Mouse (Mus musculus) megakaryocyte, embryonic 14.5 days (primary cell): Measurements from ENCODE around the gene Rpl11. TPM values are rescaled to one million over a fixed set of nuclear protein-coding genes. Genes with fewer than 3 reads are reported as not detected.

Source experiments
- H3K27me3 ChIP-seq: replicated peaks from 2 replicates; pipeline ENCODE3; 2012; ENCODE audit warnings: inconsistent platforms
- H3K36me3 ChIP-seq: replicated peaks from 2 replicates; pipeline ENCODE3; 2012; ENCODE audit warnings: low read length, inconsistent platforms, mixed read lengths
- H3K4me1 ChIP-seq: 2 replicates; pipeline ENCODE4 v1.6.1; 2012; ENCODE audit warnings: inconsistent platforms
- H3K4me3 ChIP-seq: replicated peaks from 2 replicates; pipeline ENCODE3; 2012; ENCODE audit warnings: moderate library complexity, mild to moderate bottlenecking, inconsistent platforms
- H3K9me3 ChIP-seq: 2 replicates; pipeline ENCODE4 v1.6.1; 2012; ENCODE audit warnings: inconsistent platforms
- FLI1 ChIP-seq: IDR thresholded peaks from 2 replicates; pipeline ENCODE4 v1.6.1; 2012; ENCODE audit warnings: low read length, inconsistent platforms, mixed read lengths
- GATA1 ChIP-seq: IDR thresholded peaks from 3 replicates; pipeline ENCODE4 v1.6.1; 2012; ENCODE audit warnings: mixed read lengths, low read length, inconsistent platforms, borderline replicate concordance
- polyA plus RNA-seq: library from polyadenylated mRNA; stranded (reverse); fragments of >175 nt; gene quantifications from 2 replicates; pipeline ENCODE4 v1.2.3, GENCODE M21; 2012; ENCODE audit warnings: low replicate concordance; ENCODE audit not compliant: insufficient read depth

Rpl11 gene
- polyA plus RNA-seq, 1 experiment, result 1,524 TPM

DNA sequence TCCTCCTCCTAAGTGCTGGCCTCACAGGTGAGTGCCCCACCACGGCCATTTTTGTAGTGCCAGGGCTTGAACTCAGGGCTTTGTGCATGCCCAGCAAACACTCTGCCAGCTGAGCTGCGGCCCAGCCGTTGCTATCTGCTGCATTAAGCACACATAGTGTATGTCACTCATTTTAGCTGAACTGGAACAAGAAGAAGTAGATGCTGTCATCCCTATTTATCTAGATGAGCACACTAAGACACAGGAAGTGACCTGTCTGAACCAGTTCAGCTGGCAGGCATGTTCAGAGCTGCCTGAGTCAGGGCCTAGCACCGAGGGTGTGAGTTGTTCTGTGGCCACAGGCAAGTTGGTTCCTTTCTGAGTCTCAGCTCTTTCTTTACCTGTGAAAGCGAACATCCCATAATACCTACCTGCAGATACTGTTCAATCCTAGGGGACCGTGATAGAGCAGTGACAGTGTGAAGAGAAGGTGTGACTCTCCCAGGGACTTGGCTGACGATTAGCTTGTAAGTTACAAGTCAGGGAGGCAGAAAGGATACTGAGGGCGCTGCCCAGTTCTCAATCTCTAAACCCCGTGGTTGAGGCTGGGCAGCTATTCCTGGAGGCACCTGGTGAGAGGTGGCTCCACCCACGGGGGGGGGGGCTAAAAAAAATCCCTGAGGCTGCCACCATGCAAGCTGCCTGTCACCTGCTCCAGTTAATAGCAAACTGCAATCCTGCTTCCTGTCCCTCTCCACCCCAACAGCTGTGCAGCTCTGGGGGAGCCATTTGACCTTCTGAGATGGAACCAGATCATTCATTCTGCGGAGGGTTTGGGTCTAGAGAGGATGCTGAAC is 36.7 kb upstream of the Rpl11 start:
- TF ChIP-seq GATA1 (no peak), FLI1 (no peak)
- Histone ChIP-seq H3K4me3 (no peak overlapping the region), H3K4me1 (no peaks in the 10 kb centered on the region), H3K36me3 (no peaks in the 10 kb centered on the region), H3K9me3 (peaks cover 5% of the 10 kb centered on the region), H3K27me3 (peaks cover 60% of the 10 kb centered on the region)

DNA sequence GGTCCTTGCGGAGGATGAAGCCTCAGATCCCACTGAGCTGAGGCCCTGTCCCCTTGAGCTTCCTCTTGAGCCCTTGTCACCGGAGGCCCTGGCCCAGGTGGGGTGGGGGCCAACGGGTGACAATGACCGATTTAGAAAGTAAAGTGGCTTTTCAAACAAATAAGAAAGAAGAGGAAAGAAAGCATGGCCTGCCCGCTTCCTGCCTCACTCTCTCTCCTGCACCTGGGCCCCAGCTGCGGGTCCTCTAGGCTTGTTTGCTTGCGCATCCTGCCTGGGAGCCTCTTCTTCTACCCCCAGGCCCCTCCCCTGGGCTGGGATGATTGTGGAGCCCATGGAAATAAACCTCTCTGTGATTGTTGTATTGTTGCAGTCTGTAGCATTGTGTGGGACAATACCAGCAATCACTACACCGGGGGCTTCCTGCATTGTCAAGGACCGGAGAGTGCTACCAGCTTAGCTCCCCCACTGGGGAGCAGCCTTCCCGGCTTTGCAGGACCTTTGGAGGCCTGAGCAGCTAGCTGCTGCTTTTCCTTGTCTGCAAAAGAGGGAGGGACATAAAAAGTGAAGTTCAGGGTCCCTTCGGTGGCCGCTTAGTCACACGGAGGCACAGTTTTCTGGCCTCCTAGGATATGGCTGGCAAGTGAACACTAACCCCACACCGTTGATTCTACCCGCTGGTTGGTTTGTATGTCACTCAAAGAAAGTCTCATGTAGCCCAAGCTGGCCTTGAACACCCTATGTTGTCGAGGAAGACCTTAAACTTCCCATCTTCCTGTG is 35.9 kb upstream of the Rpl11 start:
- TF ChIP-seq FLI1, result no peak
- no peak for TF ChIP-seq GATA1
- H3K9me3 ChIP-seq, result peaks cover 5% of the 10 kb centered on the region
- peaks cover 62% of the 10 kb centered on the region for H3K27me3 ChIP-seq
- H3K36me3 ChIP-seq, result no peaks in the 10 kb centered on the region
- no peaks in the 10 kb centered on the region for H3K4me1 ChIP-seq
- no peak overlapping the region for H3K4me3 ChIP-seq

DNA sequence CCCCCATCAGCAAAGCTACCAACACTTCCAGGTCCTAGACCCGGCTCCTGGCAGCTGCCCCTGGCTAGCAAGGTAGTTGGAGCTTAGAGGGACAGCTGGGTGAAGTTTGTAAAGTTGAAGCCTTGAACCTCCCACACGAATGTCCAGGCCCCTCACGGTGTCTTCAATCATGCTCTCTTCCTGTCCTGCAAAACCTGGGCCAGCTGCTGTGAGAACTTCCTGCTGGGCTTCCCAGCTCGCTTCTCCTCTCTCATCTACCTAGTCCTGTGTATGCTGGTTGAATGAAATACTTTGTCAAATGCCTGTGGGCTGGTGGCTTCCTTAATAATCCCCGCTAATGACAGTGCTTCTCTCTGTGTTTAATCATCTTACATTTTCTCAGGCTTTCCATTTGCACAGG is 35.1 kb upstream of the Rpl11 start:
- TF ChIP-seq FLI1, result no peak
- no peak for TF ChIP-seq GATA1
- Histone ChIP-seq H3K36me3 (no peaks in the 10 kb centered on the region), H3K27me3 (peaks cover 68% of the 10 kb centered on the region), H3K9me3 (peaks cover 5% of the 10 kb centered on the region), H3K4me1 (no peaks in the 10 kb centered on the region), H3K4me3 (no peak overlapping the region)

DNA sequence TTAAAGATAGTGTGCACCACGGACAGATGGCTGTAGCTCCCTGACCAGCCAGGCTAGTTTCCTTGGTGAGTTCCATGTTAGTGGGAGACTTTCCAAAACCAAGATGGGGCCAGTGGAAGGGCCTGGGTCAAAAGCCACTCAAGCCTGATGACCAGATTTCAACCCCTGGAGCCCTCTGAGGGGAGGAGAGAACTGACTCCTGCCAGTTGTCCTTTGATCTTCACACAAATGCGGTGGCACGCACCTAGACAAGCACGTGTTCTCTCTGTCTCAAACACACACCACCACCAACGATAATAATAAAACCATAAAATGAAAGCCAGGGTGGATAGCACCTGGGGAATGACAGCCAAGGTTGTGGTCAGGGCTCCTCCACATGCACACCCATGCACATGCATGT is 34.0 kb upstream of the Rpl11 start:
- no peaks in the 10 kb centered on the region for H3K4me1 ChIP-seq
- H3K27me3 ChIP-seq, result peaks cover 74% of the 10 kb centered on the region
- no peaks in the 10 kb centered on the region for H3K36me3 ChIP-seq
- H3K4me3 ChIP-seq, result no peak overlapping the region
- no peak for TF ChIP-seq FLI1
- no peak for TF ChIP-seq GATA1
- no peaks in the 10 kb centered on the region; the same call in 1 of the 2 replicates for H3K9me3 ChIP-seq

DNA sequence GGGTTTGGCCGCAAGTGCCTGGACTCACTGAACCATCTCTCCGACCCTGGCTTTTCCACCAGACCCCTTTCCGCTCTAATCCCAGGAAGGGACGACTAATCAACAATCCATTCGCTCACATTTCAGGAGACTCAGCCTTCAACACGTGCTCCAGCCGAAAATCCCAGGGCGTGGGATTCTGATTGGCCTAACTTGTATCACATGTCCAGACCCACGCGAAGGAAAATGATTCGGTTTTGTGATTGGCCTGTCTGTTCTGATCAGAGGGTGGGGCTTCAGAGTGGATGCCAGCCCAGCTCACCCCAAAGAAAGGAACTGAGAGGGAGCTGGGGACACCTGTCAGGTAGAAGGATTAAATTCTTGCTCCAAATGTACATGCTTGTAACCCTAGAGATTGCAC is 31.6 kb upstream of the Rpl11 start:
- Histone ChIP-seq H3K9me3 (no peaks in the 10 kb centered on the region), H3K4me1 (peaks cover 7% of the 10 kb centered on the region; the same call in 1 of the 2 replicates), H3K27me3 (peaks cover 90% of the 10 kb centered on the region), H3K4me3 (no peak overlapping the region), H3K36me3 (no peaks in the 10 kb centered on the region)
- no peak for TF ChIP-seq FLI1
- TF ChIP-seq GATA1, result no peak

DNA sequence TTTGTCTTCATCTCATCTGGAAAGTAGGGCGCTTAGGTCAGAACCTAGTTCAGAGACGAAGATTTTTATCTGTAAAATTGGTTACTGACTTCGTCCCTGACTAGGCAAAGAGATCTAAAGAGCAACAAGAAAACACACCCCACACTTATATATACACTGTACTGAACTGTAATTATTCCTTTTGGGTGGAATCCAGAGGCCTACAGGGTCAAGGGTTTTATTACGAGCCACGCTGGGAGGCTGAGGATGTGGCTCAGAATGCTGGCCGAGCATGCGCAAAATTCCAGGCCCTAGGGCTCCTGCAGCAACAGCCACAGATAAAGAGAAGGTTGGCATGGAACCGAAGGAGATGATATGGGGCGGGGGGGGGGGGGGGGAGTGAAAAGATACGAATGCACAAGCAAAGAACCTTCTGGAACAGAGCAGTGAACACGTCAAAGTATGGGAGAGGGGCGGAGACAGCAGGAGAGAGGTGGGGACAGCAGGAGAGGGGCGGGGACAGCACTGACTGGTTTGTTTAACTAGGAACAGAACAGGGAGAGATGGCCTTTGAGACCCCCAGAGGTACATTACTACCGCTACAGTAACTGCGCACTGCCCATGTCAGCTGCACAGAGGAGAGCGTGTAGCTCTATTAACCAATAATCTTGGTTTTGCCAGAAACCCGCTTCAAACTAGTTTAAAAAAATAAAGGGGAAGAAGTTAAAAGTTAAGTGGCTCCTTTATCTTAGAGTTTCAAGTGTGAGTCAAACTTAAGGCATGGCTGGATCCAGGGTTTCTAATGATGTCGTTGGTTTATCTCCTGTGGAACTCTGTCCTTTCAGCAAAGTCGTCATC is 30.3 kb upstream of the Rpl11 start:
- TF ChIP-seq FLI1, result no peak
- no peak for TF ChIP-seq GATA1
- Histone ChIP-seq H3K9me3 (no peaks in the 10 kb centered on the region), H3K27me3 (peaks cover 87% of the 10 kb centered on the region), H3K36me3 (no peaks in the 10 kb centered on the region), H3K4me1 (peaks cover 7% of the 10 kb centered on the region; the same call in 1 of the 2 replicates), H3K4me3 (no peak overlapping the region)

DNA sequence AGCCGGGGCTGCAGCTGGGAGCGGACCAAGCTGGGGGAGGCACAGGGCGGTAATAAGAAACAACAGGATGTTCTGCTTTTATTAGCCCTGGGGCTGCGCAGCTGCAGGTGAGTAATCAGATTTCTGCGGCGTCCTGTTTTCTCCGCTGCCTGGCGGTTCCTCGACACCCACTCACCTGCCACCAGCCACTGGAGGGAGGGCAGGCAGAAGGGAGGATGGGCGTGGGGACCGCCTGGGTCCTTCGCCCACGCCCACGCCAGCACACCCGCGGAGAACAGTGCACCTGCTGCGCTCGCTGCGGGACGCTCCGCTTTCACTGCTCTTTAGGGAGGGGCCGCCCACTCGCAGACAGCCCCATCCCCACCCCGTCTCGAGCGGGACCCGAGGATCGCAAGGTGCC is 28.5 kb upstream of the Rpl11 start:
- no peaks in the 10 kb centered on the region for H3K9me3 ChIP-seq
- H3K27me3 ChIP-seq, result peaks cover 84% of the 10 kb centered on the region
- H3K4me3 ChIP-seq, result no peak overlapping the region
- TF ChIP-seq FLI1 (no peak), GATA1 (no peak)
- no peaks in the 10 kb centered on the region for H3K36me3 ChIP-seq
- peaks cover 7% of the 10 kb centered on the region; the same call in 1 of the 2 replicates for H3K4me1 ChIP-seq

DNA sequence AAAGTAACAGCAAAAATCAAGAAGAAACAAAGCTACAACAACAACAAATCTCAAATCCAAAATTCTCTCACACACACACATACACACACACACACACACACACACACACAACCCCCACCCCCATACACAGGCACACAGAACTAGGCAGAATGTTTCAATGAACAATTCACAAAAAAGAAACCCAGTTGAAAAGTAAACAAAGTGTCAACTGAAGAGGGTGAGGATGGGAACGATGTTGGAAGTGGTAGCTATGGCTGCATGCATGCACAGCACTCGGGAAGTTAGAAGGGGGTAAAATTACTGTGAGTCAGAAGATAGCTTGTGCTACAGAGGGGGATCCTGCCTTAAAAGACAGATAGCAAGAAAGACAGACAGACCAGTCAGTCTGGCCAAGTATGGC is 25.4 kb upstream of the Rpl11 start:
- Histone ChIP-seq H3K4me3 (no peak overlapping the region), H3K4me1 (peaks cover 7% of the 10 kb centered on the region; the same call in 1 of the 2 replicates), H3K27me3 (peaks cover 78% of the 10 kb centered on the region), H3K9me3 (peaks cover 5% of the 10 kb centered on the region), H3K36me3 (no peaks in the 10 kb centered on the region)
- TF ChIP-seq FLI1, result no peak
- TF ChIP-seq GATA1, result no peak

DNA sequence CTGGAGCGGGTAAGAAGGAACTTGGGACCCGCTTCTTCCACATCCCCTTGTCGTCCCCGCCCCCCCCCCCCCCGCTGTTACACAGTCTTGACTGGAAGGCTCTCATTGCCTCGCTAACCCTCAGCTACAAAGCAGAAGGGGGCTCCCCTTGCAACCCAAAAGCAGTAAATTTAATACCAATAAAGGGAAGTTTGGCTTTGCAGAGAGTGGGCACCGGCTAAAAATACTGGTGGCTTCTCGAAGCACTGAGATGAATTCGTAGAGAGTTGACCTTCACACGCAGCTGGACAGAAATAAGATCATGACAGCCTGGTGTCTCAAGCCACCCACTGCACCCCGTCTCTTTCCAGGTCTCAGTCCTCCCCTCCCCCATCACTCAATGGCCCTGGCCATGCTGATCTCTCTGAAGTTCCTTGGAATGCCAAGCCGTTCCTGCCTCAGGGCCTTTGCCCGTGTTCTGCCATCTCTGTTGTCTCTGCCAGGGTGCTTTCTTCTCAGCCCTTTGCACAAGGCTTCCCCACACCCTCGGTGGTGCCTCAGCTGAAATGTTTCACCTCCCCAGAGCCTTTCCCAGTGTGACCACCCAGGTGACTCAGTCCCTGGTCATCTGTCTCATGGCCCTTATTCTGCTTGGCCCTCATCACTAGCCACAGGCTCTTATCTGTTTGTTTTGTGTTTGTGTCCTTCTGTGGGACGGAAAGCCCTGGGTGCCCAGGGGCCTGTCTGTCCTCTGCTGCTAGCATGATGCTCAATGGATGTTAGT is 23.7 kb upstream of the Rpl11 start:
- H3K4me1 ChIP-seq, result peaks cover 6% of the 10 kb centered on the region; the same call in 1 of the 2 replicates
- TF ChIP-seq FLI1 (no peak), GATA1 (no peak)
- H3K36me3 ChIP-seq, result no peaks in the 10 kb centered on the region
- peaks cover 73% of the 10 kb centered on the region for H3K27me3 ChIP-seq
- peaks cover 5% of the 10 kb centered on the region for H3K9me3 ChIP-seq
- H3K4me3 ChIP-seq, result no peak overlapping the region
